Mouse (Mus musculus) adrenal gland, postnatal 36 days (tissue): Measurements from ENCODE around the gene Stk19. TPM values are rescaled to one million over a fixed set of nuclear protein-coding genes. Genes with fewer than 3 reads are reported as not detected.

Experiments
- DNase-seq, 2 experiments: peaks; one replicate each; pipeline ENCODE4 v3.0.0; 2021; ENCODE audit warnings: mixed read lengths in 1 of 2
- microRNA-seq: library from miRNA; unstranded; fragments of <30 nt; microRNA quantifications from one replicate; pipeline ENCODE4 v1.2.0, GENCODE M21; 2021
- total RNA-seq, 2 experiments: library from RNA; stranded (reverse); gene quantifications; 2 replicates each; pipeline ENCODE4 v1.2.3; 2021

The Stk19 gene
- total RNA-seq, 2 experiments from 2014 or later: 35.8 to 57.5 TPM

DNA sequence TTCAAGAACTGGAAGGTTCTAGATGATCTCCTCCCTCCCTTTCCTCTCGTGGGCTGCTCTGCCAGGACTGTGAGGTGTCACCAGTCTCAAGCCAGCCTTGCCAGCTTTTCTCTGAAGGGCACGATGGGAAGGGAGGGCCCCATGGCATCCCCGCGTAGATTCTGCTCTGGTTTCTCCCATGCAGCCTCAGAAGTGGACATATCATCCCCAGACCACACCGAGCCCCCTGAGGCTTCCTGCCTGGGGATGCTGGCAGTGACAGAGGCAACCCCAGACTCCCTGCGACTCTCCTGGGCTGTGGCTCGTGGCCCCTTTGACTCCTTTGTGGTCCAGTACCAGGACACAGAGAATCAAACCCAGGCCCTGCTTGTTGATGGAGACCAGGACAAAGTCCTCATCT is 38.7 kb downstream of the Stk19 start:
- DNase-seq: peak; percentile 49 to 63

DNA sequence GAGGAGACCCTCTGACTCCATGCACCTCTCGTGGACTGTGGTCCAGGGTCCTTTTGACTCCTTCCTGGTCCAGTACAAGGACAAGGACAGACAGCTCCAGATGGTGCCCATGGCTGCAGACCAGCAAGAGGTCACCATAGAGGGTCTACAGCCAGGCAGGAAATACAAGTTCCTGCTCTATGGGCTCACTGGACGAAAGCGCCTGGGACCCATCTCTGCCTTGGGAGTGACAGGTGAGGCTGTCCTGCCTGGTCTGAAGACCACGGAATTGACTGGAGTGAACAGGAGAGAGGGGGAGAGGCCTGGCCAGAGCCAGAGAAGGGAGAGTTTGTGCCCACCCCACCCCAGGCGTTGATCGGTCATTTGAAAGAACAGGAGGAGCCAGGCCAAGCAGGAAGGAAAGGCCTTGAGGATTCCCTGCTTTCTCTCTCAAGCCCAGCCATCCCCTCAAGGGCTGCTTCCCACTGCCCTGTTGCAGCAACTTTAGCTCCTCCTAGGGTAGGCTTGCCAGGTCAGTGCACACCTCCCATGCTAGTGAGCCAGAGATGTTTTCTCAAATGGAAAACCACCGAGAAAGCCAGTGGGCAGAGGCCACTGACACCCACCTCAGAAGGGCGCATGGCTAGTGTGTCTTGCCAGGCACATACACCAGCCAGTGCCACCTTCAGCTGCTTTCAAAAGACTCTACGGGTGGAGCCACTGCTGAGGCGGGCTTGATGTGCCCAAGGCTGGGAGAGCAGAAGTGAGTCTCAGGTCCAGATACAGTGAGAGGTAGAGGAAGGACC is 39.3 kb downstream of the Stk19 start:
- DNase-seq: peak; percentile 54 to 74

DNA sequence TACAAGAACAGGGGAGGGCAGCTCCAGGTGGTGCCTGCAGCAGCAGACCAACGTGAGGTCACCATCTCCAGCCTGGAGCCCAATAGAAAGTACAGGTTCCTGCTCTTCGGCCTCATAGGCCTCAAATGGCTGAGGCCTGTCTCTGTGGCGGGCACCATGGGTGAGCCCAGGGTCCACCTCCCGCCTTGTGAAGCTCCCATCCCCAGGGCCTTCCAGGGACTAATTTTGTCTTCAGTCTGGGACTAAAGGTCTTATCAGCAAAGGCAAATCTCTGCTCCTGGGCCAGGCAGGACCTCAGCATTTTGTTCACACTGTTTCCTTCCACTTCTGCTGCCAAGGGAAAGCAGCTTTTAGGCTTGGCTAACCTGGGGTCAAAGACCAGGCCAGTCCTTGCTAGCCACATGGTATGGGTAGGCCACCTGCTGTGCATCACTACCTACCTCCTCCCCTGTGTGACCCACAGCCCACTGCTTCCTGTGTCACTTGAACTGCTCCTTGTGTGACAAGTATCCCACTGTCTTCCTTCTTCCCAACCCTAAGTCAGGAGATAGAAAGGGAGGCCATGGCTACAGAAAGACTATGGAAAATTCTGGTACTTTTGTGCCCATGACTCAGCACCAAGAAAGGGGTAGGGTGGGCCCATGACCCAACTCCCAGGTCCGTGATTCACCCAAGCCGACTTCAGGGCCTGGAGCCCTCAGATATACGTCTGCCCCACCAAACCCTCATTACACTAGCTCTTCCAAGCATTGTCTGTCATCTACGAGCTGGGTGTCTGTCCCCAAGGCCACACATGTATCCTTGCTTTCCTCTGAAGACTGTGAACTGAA is 40.2 kb downstream of the Stk19 start:
- DNase-seq: peak; percentile 64 to 74

DNA sequence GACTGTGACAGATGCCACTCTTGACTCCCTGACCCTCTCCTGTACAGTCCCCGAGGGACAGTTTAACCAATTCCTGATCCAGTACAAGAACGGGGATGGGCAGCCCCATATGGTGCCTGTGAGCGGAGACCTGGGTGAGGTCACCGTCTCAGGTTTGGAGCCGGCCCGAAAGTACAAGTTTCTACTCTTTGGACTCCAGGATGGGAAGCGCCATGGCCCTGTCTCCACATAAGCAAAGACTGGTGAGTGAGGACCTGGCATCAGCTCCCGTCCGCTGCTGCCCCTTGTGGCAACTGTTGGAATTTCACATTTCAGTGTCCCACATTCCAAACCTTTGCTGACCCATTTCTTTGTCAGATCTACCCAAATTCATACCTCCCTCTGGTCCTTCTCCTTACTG is 41.1 kb downstream of the Stk19 start:
- DNase-seq: peak; percentile 84 to 87

DNA sequence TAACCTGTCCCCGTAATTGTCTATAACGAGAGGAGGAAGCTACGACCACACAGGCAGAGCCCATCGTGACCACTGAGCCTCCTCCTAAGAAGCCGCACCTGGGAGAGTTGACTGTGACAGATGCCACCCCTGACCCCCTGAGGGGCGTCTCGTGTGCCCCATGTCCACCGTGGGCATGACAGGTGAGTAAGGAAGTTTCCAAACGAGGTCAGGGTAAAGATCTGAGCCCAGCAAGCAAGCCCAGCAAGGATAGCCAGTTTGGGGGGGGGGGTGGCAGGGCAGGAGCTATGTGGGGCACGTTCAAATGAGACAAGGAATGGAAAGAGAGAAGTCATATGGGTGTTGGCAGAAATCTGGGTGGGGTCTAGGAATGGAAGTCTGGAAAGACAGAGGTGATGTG is 41.7 kb downstream of the Stk19 start:
- peak; percentile 35 to 48 for DNase-seq

DNA sequence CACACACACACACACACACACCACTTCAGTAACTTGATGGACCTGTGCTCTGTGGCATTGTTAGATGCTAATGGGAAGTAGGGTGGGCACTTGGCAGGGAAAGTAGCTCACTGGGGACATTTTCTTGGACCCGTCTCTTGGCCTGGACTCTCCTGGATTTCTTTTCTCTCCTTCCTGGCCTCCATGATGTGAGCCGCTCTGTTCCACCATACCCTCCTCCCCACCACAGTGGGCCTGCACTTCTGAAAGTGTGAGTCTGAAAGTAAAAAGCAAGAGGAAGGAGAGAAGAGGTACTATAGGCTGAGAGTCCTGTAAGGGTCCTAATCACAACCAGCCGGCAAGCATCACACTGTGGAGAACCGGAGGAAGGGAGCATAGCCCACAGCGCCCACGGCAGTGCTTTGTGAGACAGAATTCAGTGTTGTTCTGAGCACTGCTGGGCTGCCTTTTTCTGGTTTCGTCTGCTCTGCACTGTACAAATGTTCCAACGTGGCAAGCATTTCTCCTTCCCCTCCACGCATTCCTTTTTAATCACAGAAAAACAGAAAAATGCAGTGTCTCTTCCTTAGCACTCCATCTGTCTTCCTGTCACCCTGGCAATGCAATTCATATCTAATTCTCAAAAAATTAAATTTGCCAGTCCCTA is 58.9 kb downstream of the Stk19 start:
- DNase-seq: no peak

Small RNA genes lying within 50 kb of the gene (microRNA-seq; reads per million reads assigned to microRNA genes)
- gene Mir6970 (1.00 reads per million), gene Mir6971 (2.7 reads per million, percentile 5 among the genes with 10 or more reads in this experiment), gene Mir6972 (not detected)

Other genes starting within 250 kb of the Stk19 start
- 1 to 10 TPM; 5.2 to 6.2 TPM for gene Gpsm3, start 247.1 kb downstream of the Stk19 start, total RNA-seq
- 10 to 100 TPM; 34.7 to 41.4 TPM for gene Pbx2, start 245.7 kb downstream of the Stk19 start, total RNA-seq
- gene Ager, start 239.1 kb downstream of the Stk19 start, total RNA-seq: under 1 TPM; 0.82 to 0.99 TPM
- 10 to 100 TPM; 67.7 to 86.5 TPM for gene Rnf5, start 233.3 kb downstream of the Stk19 start, total RNA-seq
- gene Agpat1, start 232.7 kb downstream of the Stk19 start, total RNA-seq: 100 to 1,000 TPM in 1 of 2 experiments, 10 to 100 TPM in 1; 99.4 to 109 TPM
- 1 to 10 TPM; 2.9 to 4.6 TPM for gene Egfl8, start 221.0 kb downstream of the Stk19 start, total RNA-seq
- gene Ppt2, start 208.4 kb downstream of the Stk19 start, total RNA-seq: 10 to 100 TPM; 57.8 to 70.0 TPM
- 10 to 100 TPM in 1 of 2 experiments, 1 to 10 TPM in 1; 5.0 to 14.3 TPM for gene Prrt1, start 207.4 kb downstream of the Stk19 start, total RNA-seq
- 10 to 100 TPM; 12.7 to 15.8 TPM for gene Fkbpl, start 192.2 kb downstream of the Stk19 start, total RNA-seq
- 10 to 100 TPM; 45.7 to 58.8 TPM for gene Atf6b, start 189.8 kb downstream of the Stk19 start, total RNA-seq
- gene Tnxb, start 166.4 kb downstream of the Stk19 start, total RNA-seq: 10 to 100 TPM; 26.9 to 34.3 TPM
- 100 to 1,000 TPM; 140 to 152 TPM for gene C4b, start 93.1 kb downstream of the Stk19 start, total RNA-seq
- gene Cyp21a1, start 32.4 kb downstream of the Stk19 start, total RNA-seq: 1,000 to 10,000 TPM; 6,006 to 9,312 TPM
- gene Dxo, start 74 bp upstream of the Stk19 start, total RNA-seq: 10 to 100 TPM; 66.9 to 67.3 TPM
- gene Skiv2l, start 13.3 kb upstream of the Stk19 start, total RNA-seq: 10 to 100 TPM; 59.5 to 59.9 TPM
- gene Nelfe, start 13.4 kb upstream of the Stk19 start, total RNA-seq: 10 to 100 TPM; 52.6 to 53.4 TPM
- 10 to 100 TPM; 11.4 to 20.9 TPM for gene Cfb, start 25.6 kb upstream of the Stk19 start, total RNA-seq
- 10 to 100 TPM; 10.4 to 17.4 TPM for gene Zbtb12, start 42.5 kb upstream of the Stk19 start, total RNA-seq
- not detected for gene Gm20547, start 45.1 kb upstream of the Stk19 start, total RNA-seq
- gene C2, start 61.3 kb upstream of the Stk19 start, total RNA-seq: 100 to 1,000 TPM in 1 of 2 experiments, 10 to 100 TPM in 1; 85.2 to 119 TPM
- 100 to 1,000 TPM; 124 to 143 TPM for gene Ehmt2, start 61.5 kb upstream of the Stk19 start, total RNA-seq
- gene Slc44a4, start 77.5 kb upstream of the Stk19 start, total RNA-seq: 1 to 10 TPM in 1 of 2 experiments, under 1 TPM in 1; 0.83 to 1.7 TPM
- gene Neu1, start 94.3 kb upstream of the Stk19 start, total RNA-seq: 10 to 100 TPM; 25.4 to 27.4 TPM
- gene Hspa1b, start 122.3 kb upstream of the Stk19 start, total RNA-seq: 100 to 1,000 TPM in 1 of 2 experiments, 10 to 100 TPM in 1; 80.1 to 206 TPM
- not detected for gene Gm20481, start 133.0 kb upstream of the Stk19 start, total RNA-seq
- 10 to 100 TPM; 36.0 to 86.1 TPM for gene Hspa1a, start 135.2 kb upstream of the Stk19 start, total RNA-seq
- gene Hspa1l, start 135.8 kb upstream of the Stk19 start, total RNA-seq: under 1 TPM; 0.20 to 0.36 TPM
- 10 to 100 TPM; 35.2 to 35.5 TPM for gene Lsm2, start 144.9 kb upstream of the Stk19 start, total RNA-seq
- gene Vars, start 164.0 kb upstream of the Stk19 start, total RNA-seq: 10 to 100 TPM; 61.5 to 62.9 TPM
- under 1 TPM; 0.53 to 0.59 TPM for gene Vwa7, start 179.6 kb upstream of the Stk19 start, total RNA-seq
- gene Sapcd1, start 191.1 kb upstream of the Stk19 start, total RNA-seq: 1 to 10 TPM in 1 of 2 experiments, under 1 TPM in 1; 0.82 to 1.3 TPM
- 1 to 10 TPM in 1 of 2 experiments, under 1 TPM in 1; 0.95 to 1.6 TPM for gene Msh5, start 209.8 kb upstream of the Stk19 start, total RNA-seq
- 100 to 1,000 TPM in 1 of 2 experiments, 10 to 100 TPM in 1; 83.6 to 109 TPM for gene Clic1, start 213.0 kb upstream of the Stk19 start, total RNA-seq
- gene Ddah2, start 222.1 kb upstream of the Stk19 start, total RNA-seq: 10 to 100 TPM; 16.1 to 18.2 TPM
- gene Ly6g6c, start 228.4 kb upstream of the Stk19 start, total RNA-seq: under 1 TPM in 1 of 2 experiments, not detected in 1; 0.56 TPM
- not detected for gene Mpig6b, start 229.2 kb upstream of the Stk19 start, total RNA-seq
- under 1 TPM in 1 of 2 experiments, not detected in 1; 0.50 TPM for gene Ly6g6e, start 240.0 kb upstream of the Stk19 start, total RNA-seq
- gene Ly6g6d, start 241.1 kb upstream of the Stk19 start, total RNA-seq: under 1 TPM in 1 of 2 experiments, not detected in 1; 0.43 TPM
- not detected for gene Ly6g6f, start 248.7 kb upstream of the Stk19 start, total RNA-seq